Mouse (Mus musculus) olfactory bulb, adult 2 months (tissue): ENCODE results near the gene Myh10. TPM values are rescaled to one million over a fixed set of nuclear protein-coding genes. Genes with fewer than 3 reads are reported as not detected.

ENCODE experiments used
- H3K27ac ChIP-seq: fragments of 200-500 bp; 2 replicates; pipeline ENCODE4 v1.5.1; 2012; ENCODE audit warnings: low read depth, low read length; ENCODE audit not compliant: insufficient read depth
- H3K4me1 ChIP-seq: fragments of 200-500 bp; 2 replicates; pipeline ENCODE4 v1.6.1; 2012; ENCODE audit warnings: low read length; ENCODE audit not compliant: control insufficient read depth, insufficient read depth
- H3K4me3 ChIP-seq: fragments of 200-500 bp; 2 replicates; pipeline ENCODE4 v1.5.1; 2012; ENCODE audit warnings: mild to moderate bottlenecking, low read depth, low read length, moderate library complexity; ENCODE audit not compliant: insufficient read depth
- CTCF ChIP-seq: fragments of 200-500 bp; IDR thresholded peaks from 2 replicates; pipeline ENCODE4 v1.5.1; 2012; ENCODE audit warnings: low read depth, mild to moderate bottlenecking, low read length, moderate library complexity; ENCODE audit not compliant: insufficient read depth
- POLR2A ChIP-seq: fragments of 200-500 bp; IDR thresholded peaks from 2 replicates; pipeline ENCODE4 v1.6.1; 2012; ENCODE audit warnings: mild to moderate bottlenecking, low read depth, low read length, moderate library complexity; ENCODE audit not compliant: insufficient read depth
- WGBS: fragments of 180-500 bp; shearing (Covaris S2); methylation state at CpG from one replicate; pipeline ENCODE4 v1.1.7; 2018; 5-methylcytosine and 5-hydroxymethylcytosine counted together
- polyA plus RNA-seq: library from polyadenylated mRNA; stranded (reverse); fragments of >200 nt; gene quantifications from 2 replicates; pipeline ENCODE4 v1.2.4, GENCODE M21; 2012; ENCODE audit warnings: low replicate concordance; ENCODE audit not compliant: missing spikeins, insufficient read depth, insufficient read length

Gene Myh10
- polyA plus RNA-seq, 1 experiment = not detected

- H3K27ac ChIP-seq = no peak overlapping the region
- TF ChIP-seq POLR2A = no peak
- no peak for TF ChIP-seq CTCF
- no peaks in the 10 kb centered on the region for H3K4me1 ChIP-seq
- WGBS = 94% methylated on average over 3 of the region's 3 CpGs
- no peak overlapping the region for H3K4me3 ChIP-seq
Measured at GRCm38 (mm10) chr11:68854621-68855020, 163.3 kb downstream of the Myh10 start.

DNA sequence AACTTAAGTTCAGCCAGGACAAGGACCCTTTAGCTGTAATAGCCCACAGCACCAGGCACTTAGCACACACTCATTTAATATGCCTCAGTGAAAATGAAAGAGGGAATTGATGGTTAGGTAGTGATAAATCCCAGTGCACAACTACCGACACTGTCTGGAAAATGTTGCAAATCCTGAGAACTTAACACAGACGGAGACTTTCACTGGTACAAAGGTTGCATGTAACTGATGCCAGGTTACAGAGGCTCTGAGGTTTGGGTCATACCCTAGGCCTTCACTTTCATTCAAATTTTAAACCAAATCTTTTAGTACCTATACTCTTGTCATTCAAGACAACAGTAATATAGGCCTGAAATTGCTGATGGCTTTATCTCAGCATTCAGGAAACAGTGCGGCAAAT, 166.0 kb downstream of the Myh10 start:
- TF ChIP-seq CTCF (no peak), POLR2A (no peak)
- H3K4me3 ChIP-seq = no peak overlapping the region
- no peaks in the 10 kb centered on the region for H3K4me1 ChIP-seq
- WGBS = 89% methylated on average over 3 of the region's 3 CpGs
- H3K27ac ChIP-seq = no peak overlapping the region

GRCm38 (mm10) chr11:68859943-68860593, 168.7 kb downstream of the Myh10 start:
- TF ChIP-seq POLR2A (no peak), CTCF (no peak)
- Histone ChIP-seq H3K4me3 (no peak overlapping the region), H3K4me1 (no peaks in the 10 kb centered on the region), H3K27ac (no peak overlapping the region)
- WGBS = 74% methylated on average over 8 of the region's 8 CpGs

- TF ChIP-seq CTCF (no peak), POLR2A (no peak)
Measured at GRCm38 (mm10) chr11:68862260-68862659, 170.9 kb downstream of the Myh10 start.

DNA sequence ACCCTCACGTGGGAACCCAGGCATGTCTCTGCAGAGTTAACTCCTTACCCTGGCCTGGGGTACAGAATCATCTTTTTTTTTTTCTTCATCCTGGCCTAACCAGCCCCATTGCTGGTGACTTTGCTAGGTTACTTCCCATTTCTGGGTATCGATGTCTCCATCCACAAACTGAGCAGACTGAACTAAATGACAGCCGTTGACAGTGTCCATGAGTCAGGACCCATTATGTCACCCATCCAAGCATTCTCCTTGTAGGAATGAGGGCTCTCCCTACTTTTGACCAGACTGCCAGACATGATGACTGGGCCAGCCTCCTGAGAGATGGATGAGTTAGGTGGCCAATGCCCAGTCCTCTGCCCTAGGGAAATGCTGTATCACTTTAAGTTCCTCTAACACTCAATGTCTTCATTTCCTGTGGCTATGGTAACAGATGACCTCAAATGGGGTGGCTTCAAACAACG, 172.3 kb downstream of the Myh10 start:
- no peak for TF ChIP-seq CTCF
- TF ChIP-seq POLR2A = no peak
- Histone ChIP-seq H3K27ac (no peak overlapping the region), H3K4me1 (no peaks in the 10 kb centered on the region), H3K4me3 (no peak overlapping the region)
- WGBS = 81% methylated on average over 4 of the region's 4 CpGs

More at GRCm38 (mm10) chr11:68862260-68862659, 170.9 kb downstream of the Myh10 start:
- no peaks in the 10 kb centered on the region for H3K4me1 ChIP-seq
- no peak overlapping the region for H3K4me3 ChIP-seq
- H3K27ac ChIP-seq = no peak overlapping the region
- WGBS = 79% methylated on average over 2 of the region's 2 CpGs

DNA sequence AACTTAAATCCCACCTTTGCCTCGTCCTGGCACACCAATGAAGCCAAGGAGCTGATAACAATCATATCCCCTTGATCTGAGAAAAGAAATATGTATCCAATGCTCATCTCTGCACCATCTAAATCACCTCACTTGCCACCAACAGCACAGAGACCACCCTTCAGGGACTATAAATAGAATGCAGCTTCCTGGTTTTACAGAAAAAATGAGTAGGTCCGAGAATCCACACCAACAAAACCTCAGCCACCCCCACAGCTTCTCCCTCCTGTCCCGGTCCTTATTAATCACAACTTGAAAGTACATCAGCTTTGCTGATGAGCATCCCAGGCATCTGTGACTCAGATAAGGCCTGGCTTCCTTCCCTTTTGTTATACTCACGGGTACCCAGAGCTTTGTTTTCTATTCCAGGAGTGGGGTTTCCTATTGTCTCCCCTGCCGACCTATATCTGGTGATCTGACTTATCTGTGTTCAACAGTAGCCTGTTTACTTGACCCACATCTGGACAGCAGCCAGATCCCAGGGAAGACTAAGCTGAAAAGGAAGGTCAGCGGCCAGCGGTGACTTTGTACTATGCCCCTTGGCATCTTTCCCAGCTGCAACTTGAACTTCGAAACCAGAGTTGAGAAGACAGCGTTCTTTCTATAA, 173.3 kb downstream of the Myh10 start:
- TF ChIP-seq CTCF = no peak
- no peak for TF ChIP-seq POLR2A
- no peak overlapping the region for H3K27ac ChIP-seq

More for the DNA sequence above, 173.3 kb downstream of the Myh10 start:
- 52% methylated on average over 9 of the region's 9 CpGs for WGBS
- H3K4me3 ChIP-seq = no peak overlapping the region
- no peaks in the 10 kb centered on the region for H3K4me1 ChIP-seq

Other genes with a start within 250 kb of the Myh10 start
- not detected in 2 replicates for gene Pik3r6, start 188.5 kb upstream of the Myh10 start, polyA plus RNA-seq
- gene Mfsd6l, start 135.4 kb upstream of the Myh10 start, polyA plus RNA-seq = not detected in 2 replicates
- not detected in 2 replicates for gene Ccdc42, start 104.5 kb upstream of the Myh10 start, polyA plus RNA-seq
- not detected in 2 replicates for gene Ndel1, start 180.3 kb downstream of the Myh10 start, polyA plus RNA-seq
- gene Rnf222, start 197.0 kb downstream of the Myh10 start, polyA plus RNA-seq = not detected in 2 replicates
- 1,027 and 1,979 TPM in 2 replicates for gene Rpl26, start 210.0 kb downstream of the Myh10 start, polyA plus RNA-seq
- gene Odf4, start 235.5 kb downstream of the Myh10 start, polyA plus RNA-seq = not detected in 2 replicates